Mouse (Mus musculus): ENCODE data around the gene Ucn2.

GRCm38 (mm10) chr9:108999167-108999526 is 13.3 kb downstream of the Ucn2 start:
- TF ChIP-seq CTCF (IDR thresholded peaks at IDR 0.05; ENCODE audit: low read depth) (no peak), EP300 (IDR thresholded peaks at IDR 0.05; ENCODE audit: low read depth) (no peak)
